Mouse (Mus musculus) embryonic facial prominence, embryonic 14.5 days (tissue): ENCODE measurements around the gene Imp3. TPM values are rescaled to one million over a fixed set of nuclear protein-coding genes. Genes with fewer than 3 reads are reported as not detected.
"Not testable (repeated sequence)": the region's sequence is repeated elsewhere in the genome, so short reads cannot be mapped to it uniquely, and the experiment has no call there.

Source experiments
- ATAC-seq: fragments of 200-750 bp; cut with Nextera tagmentation; 2 replicates; pipeline ENCODE4 v1.8.0; 2017; ENCODE audit warnings: low read depth, moderate number of reproducible peaks, moderate TSS enrichment
- DNase-seq: peaks from one replicate; pipeline ENCODE4 v3.0.0-alpha.2; 2015; ENCODE audit warnings: low spot score
- H3K27ac ChIP-seq: fragments of 300-500 bp; sonication (generic); replicated peaks from 2 replicates; pipeline ENCODE4 v1.5.1; 2014; ENCODE audit warnings: low read depth, mild to moderate bottlenecking, low read length, moderate library complexity
- H3K27me3 ChIP-seq: fragments of 300-500 bp; sonication (generic); replicated peaks from 2 replicates; pipeline ENCODE4 v1.6.1; 2014; ENCODE audit warnings: low read length; ENCODE audit not compliant: control insufficient read depth, insufficient read depth
- H3K36me3 ChIP-seq: fragments of 300-500 bp; sonication (generic); 2 replicates; pipeline ENCODE4 v1.6.1; 2014; ENCODE audit warnings: low read length, mixed read lengths; ENCODE audit not compliant: control insufficient read depth, insufficient read depth
- H3K4me1 ChIP-seq: fragments of 300-500 bp; sonication (generic); 2 replicates; pipeline ENCODE4 v1.6.1; 2014; ENCODE audit warnings: antibody characterized with exemption, low read length; ENCODE audit not compliant: control insufficient read depth, insufficient read depth
- H3K4me2 ChIP-seq: fragments of 300-500 bp; sonication (generic); 2 replicates; pipeline ENCODE4 v1.6.1; 2014; ENCODE audit warnings: low read depth, mild to moderate bottlenecking, low read length, moderate library complexity, mixed read lengths
- H3K4me3 ChIP-seq: fragments of 300-500 bp; sonication (generic); 2 replicates; pipeline ENCODE4 v1.5.1; 2014; ENCODE audit warnings: low read depth, mild to moderate bottlenecking, low read length
- H3K9ac ChIP-seq: fragments of 300-500 bp; sonication (generic); 2 replicates; pipeline ENCODE4 v1.6.1; 2014; ENCODE audit warnings: low read depth, mild to moderate bottlenecking, low read length, moderate library complexity, mixed read lengths
- H3K9me3 ChIP-seq: fragments of 300-500 bp; sonication (generic); 2 replicates; pipeline ENCODE4 v1.6.1; 2016; ENCODE audit warnings: low read length; ENCODE audit not compliant: control insufficient read depth
- WGBS: fragments of 180-500 bp; shearing (Covaris S2); extraction: QIAGEN DNeasy Blood & Tissue Kit; methylation state at CpG from one replicate; pipeline ENCODE4 v1.1.7; 2014; 5-methylcytosine and 5-hydroxymethylcytosine counted together
- polyA plus RNA-seq: library from polyadenylated mRNA; unstranded; fragments of >200 nt; fragmentation: Nextera tagmentation; extraction: Ambion mirVana; gene quantifications from 2 replicates; pipeline ENCODE4 v1.2.1, GENCODE M21; 2014

The Imp3 gene
- polyA plus RNA-seq, 1 experiment from 2014 or later: 78.0 TPM

DNA sequence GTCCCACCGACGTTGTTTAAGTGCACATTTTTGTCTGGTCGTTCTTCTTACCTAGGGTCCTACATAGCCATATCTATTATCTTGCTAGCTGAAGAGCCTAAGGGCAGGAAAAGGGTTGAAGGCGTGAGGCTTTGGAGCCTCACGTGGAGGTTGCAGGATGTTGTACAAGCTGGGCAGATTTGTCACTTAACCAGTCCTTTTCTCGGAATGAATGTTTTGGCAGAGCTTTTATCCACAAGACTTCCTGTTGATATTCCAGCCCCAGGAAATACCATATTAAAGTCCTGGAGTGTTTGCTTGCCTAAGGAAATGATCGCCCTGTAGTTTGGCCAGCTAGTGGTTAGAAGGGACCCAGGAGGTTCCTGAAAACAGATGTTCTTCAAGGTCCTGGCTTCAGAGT lies 1.1 kb downstream of the Imp3 start:
- Histone ChIP-seq H3K9ac (peak overlapping the region; percentile 81), H3K4me3 (peak overlapping the region; percentile 63), H3K4me2 (peak overlapping the region; percentile 76), H3K27me3 (no peaks in the 10 kb centered on the region), H3K27ac (peak overlapping the region; percentile 93), H3K9me3 (no peaks in the 10 kb centered on the region), H3K36me3 (no peaks in the 10 kb centered on the region; the same call in 1 of the 2 replicates), H3K4me1 (peaks cover 11% of the 10 kb centered on the region)
- WGBS: 2% methylated on average over 7 of the region's 7 CpGs
- DNase-seq (peak; percentile 59), ATAC-seq (no peak)

- DNase-seq: peak; percentile 42
- not testable (repeated sequence) for H3K4me1 ChIP-seq
Observed at GRCm38 (mm10) chr9:56947481-56947880, 10.2 kb downstream of the Imp3 start.

DNA sequence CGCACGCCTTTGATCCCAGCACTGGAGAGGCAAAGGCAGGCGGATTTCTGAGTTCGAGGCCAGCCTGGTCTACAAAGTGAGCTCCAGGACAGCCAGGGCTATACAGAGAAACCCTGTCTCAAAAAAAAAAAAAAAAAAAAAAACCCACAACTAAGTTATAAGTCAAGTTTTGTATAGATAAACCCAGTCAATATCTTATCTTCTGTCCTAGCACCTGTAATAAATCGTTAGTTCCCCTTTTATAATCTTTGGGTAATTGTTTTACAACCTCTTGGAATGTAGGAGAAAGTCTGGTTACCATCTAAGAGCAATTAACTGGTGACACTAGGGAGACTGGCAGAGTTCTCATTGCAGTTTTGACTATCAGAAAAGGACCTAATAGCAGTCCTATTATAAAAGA lies 11.4 kb downstream of the Imp3 start:
- H3K36me3 ChIP-seq, H3K27me3 ChIP-seq, DNase-seq, ATAC-seq, H3K4me2 ChIP-seq, H3K4me1 ChIP-seq, H3K27ac ChIP-seq, H3K9me3 ChIP-seq, H3K9ac ChIP-seq, H3K4me3 ChIP-seq: not testable (repeated sequence)
- WGBS: 90% methylated on average over 5 of the region's 5 CpGs

More at GRCm38 (mm10) chr9:56947481-56947880, 10.2 kb downstream of the Imp3 start:
- 23% methylated on average over 3 of the region's 3 CpGs for WGBS
- not testable (repeated sequence) for H3K27ac ChIP-seq, H3K4me2 ChIP-seq, H3K9ac ChIP-seq, H3K27me3 ChIP-seq, H3K36me3 ChIP-seq, ATAC-seq, H3K9me3 ChIP-seq, H3K4me3 ChIP-seq

DNA sequence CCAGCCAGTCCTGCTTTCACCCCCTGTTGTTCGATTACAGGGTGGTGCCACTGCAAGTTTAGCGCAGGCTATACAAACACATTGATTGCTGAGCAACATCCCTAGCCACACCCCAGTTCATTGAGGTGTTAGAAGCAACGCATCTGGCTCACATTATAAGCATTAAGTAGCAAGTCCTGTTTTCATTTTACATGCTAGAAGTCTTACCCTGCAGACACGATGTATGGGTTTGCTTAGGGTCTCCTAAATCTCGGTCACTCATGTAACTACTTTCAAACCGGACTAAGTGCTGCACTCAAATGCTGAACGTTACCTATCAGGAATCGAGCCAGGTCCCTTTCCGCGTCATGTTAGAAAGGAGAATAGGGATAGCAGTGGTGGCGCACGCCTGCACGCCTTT lies 12.5 kb downstream of the Imp3 start:
- Histone ChIP-seq H3K27me3 (no peaks in the 10 kb centered on the region), H3K4me3 (peak overlapping the region; percentile 52), H3K9me3 (no peaks in the 10 kb centered on the region), H3K4me1 (peaks cover 3% of the 10 kb centered on the region), H3K36me3 (no peaks in the 10 kb centered on the region), H3K4me2 (peak overlapping the region; percentile 57), H3K9ac (peak overlapping the region; percentile 61), H3K27ac (peak overlapping the region; percentile 21)
- 14% methylated on average over 13 of the region's 13 CpGs for WGBS
- ATAC-seq: no peak
- DNase-seq: peak; percentile 19

DNA sequence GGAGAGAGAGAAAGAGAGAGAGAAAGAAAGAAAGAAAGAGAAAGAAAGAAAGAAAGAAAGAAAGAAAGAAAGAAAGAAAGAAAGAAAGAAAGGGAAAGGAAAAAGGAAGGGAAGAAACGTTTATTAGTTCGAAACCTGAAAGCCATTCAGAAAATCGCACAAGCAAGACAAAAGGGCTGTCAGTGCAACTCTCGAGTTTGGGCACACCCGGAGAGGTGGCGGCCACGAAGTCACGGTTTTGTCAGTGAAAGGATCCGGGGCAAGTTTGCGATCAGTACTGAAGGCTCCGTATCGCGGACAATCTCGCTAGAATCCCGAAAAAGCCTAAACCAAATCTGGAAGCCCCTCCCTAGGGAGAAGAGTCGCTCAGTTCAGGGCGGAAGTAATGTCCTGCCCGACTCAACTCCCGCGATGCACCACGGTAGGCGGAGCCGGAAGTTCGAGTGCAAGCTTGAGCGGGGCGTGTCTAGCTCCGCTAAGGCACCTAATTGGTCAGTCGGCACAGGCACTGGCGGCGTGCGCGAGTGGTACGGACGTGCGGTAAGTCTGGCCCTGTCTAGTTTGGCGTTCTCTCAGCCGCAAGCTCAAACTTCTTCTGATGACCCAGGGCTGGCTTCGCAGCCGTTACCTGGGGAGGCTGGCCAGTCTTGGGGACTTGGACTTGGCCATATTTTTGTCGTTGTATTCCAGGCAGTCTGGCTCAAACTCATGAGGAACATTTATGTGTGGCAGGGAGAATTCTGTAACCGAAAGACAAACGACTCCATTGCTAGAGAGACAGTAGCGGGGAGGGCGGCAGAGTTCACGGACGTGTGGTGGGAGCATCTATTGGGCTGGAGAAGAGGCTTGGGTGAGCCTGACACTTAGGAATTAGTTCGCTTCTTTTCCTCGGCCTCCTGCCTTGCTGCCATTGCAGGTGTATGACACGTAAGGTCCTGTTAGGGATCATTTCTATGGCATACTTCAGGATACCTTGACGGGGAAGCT lies 13.4 kb downstream of the Imp3 start, which contains the start of gene Snupn:
Gene Snupn, plus strand, starts transcription at position 465 of the 987 bp plus-strand sequence.
- peaks cover 3% of the 10 kb centered on the region for H3K4me1 ChIP-seq
- ATAC-seq (peak; percentile 100), DNase-seq (peak; percentile 100)
- no peaks in the 10 kb centered on the region for H3K27me3 ChIP-seq
- under 1% methylated on average over 50 of the region's 50 CpGs for WGBS
- H3K4me3 ChIP-seq: peak within 1 kb of the TSS; percentile 52
- peak within 1 kb of the TSS; percentile 74 for H3K4me2 ChIP-seq
- peak within 1 kb of the TSS; percentile 81 for H3K9ac ChIP-seq
- H3K27ac ChIP-seq: peak within 1 kb of the TSS; percentile 95
- no peaks in the 10 kb centered on the region for H3K9me3 ChIP-seq
- H3K36me3 ChIP-seq: no peaks in the 10 kb centered on the region

DNA sequence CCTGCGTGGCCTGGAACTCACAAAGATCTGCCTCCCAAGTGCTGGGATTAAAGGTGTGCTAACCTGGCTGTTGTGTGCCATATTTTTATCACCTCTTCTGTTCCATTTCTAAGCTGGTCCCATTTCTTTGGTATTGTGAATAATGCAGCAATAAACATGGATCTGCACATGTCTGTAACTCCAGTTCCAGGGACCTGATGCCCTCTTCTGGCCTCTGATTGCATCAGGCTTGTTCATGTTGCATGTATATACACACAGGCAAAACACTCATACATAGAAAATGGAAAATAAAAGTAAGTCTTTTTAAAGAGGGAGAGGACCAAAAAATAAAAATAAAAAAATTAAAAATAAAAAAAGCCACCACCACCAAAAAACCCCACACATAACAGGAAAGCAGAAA lies 16.3 kb downstream of the Imp3 start:
- Histone ChIP-seq H3K9me3 (no peaks in the 10 kb centered on the region), H3K4me1 (peaks cover 3% of the 10 kb centered on the region), H3K4me2 (no peak overlapping the region), H3K27ac (no peak overlapping the region), H3K27me3 (no peaks in the 10 kb centered on the region), H3K9ac (no peak overlapping the region), H3K36me3 (peaks cover 5% of the 10 kb centered on the region; the same call in 1 of the 2 replicates), H3K4me3 (no peak overlapping the region)
- ATAC-seq (no peak), DNase-seq (no peak)
- 93% methylated on average over 1 of the region's 1 CpGs for WGBS

- no peaks in the 10 kb centered on the region for H3K27me3 ChIP-seq
- WGBS: 72% methylated on average over 7 of the region's 7 CpGs
- peak; percentile 66 for DNase-seq
- H3K4me1 ChIP-seq: no peaks in the 10 kb centered on the region
- H3K9me3 ChIP-seq: 0 out of 2 replicates have a peak, but pooled peaks cover 3% of the 10 kb centered on the region
- H3K36me3 ChIP-seq: peaks cover 23% of the 10 kb centered on the region
- H3K9ac ChIP-seq: no peak overlapping the region
- H3K4me2 ChIP-seq: no peak overlapping the region
- ATAC-seq: no peak
- no peak overlapping the region; the same call in 1 of the 2 replicates for H3K27ac ChIP-seq
- no peak overlapping the region for H3K4me3 ChIP-seq
Observed at GRCm38 (mm10) chr9:56956966-56957675, 19.8 kb downstream of the Imp3 start.

DNA sequence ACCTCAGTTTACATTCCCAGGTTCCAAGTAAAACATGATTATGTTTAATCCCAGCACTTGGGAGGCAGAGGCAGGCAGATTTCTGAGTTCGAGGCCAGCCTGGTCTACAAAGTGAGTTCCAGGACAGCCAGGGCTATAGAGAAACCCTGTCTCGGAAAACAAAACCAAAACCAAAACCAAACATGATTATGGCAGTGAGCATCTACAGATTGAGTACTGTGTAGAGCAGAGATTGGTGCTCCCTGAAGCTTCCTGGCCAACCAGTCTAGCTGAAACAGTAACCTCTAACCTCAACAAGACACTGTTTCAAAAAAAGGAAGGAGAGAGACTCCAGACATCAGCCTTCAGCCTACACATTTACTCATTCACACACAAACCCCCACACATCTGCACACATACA lies 21.4 kb downstream of the Imp3 start:
- ATAC-seq: no peak
- no peak overlapping the region for H3K27ac ChIP-seq
- peaks cover 32% of the 10 kb centered on the region for H3K36me3 ChIP-seq
- H3K27me3 ChIP-seq: no peaks in the 10 kb centered on the region
- no peak for DNase-seq
- no peak overlapping the region for H3K4me3 ChIP-seq
- H3K4me2 ChIP-seq: no peak overlapping the region
- 90% methylated on average over 2 of the region's 2 CpGs for WGBS
- no peak overlapping the region for H3K9ac ChIP-seq
- 0 out of 2 replicates have a peak, but pooled peaks cover 3% of the 10 kb centered on the region for H3K9me3 ChIP-seq
- no peaks in the 10 kb centered on the region for H3K4me1 ChIP-seq
